Mouse (Mus musculus): Measurements from ENCODE around the gene AW549877.

GRCm38 (mm10) chr15:3957982-3958381, 37.6 kb downstream of the AW549877 start:
- TF ChIP-seq CTCF (IDR thresholded peaks at IDR 0.05; ENCODE audit: borderline replicate concordance, insufficient read depth, low read depth, low read length) = peak; percentile 38; the same call in 1 of the 2 replicates
- TF ChIP-seq POLR2A (IDR thresholded peaks at IDR 0.05; ENCODE audit: borderline replicate concordance, insufficient read depth, low read length) = no peak

Data from cerebellum, adult 2 months (tissue).